Mouse (Mus musculus): ENCODE data around the gene Ikzf2.

Ikzf2 gene

DNA sequence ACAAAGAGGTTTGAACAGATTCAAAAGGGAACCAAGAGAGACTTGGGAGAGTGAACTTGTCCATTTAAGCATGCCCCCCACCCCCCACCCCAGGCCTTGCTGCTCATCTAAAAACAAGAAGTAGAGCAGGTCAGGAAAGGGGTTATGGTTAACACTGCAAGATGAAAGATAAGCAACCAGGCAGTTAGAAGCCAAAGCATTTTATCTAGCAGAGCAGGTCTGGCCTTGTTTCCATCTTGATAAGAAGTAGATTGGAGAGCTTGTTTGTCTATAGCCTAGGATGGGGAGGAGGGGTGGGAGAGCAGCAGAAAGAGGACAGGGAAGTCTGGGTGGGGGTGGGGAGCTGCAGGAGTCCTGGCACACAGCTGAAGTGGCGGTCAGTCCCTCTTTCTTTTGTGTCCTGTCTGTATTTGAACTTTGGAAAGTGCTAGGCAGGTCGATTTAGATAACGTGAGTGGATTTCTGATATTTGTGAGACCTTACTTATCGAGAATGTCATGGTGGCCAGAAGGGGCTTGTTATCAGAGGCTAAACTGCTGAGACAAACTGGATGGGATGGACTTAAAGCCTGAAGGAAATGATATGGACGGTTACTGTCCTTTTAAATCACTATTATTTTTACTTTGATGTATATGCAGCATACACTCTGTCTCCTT, 173.3 kb downstream of the Ikzf2 start:
- DNase-seq (ENCODE audit: low spot score in 2 of 2), result no peak

DNA sequence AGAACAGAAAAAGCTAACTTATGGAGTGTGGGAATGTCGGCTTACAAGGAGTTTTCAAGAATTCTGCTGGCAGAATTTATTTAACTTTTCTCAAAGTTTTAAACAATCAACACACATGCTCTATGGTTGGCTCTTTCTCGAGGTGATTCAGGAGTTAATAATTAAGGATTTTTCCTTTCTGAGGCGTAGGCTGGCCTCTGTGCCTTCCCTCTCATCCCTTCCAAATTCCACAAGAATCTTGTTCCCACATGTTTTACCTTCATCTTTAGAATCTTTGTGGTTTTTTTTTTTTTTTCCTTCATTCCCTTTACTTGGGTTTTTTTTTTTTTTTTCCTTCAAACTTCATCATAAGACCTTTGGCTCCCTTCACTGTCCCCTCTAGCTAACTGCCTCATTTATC, 178.8 kb downstream of the Ikzf2 start:
- DNase-seq (ENCODE audit: low spot score in 2 of 2), result no peak

GRCm38 (mm10) chr1:69507513-69507912, 179.5 kb downstream of the Ikzf2 start:
- no peak for DNase-seq (ENCODE audit: low spot score in 2 of 2)

DNA sequence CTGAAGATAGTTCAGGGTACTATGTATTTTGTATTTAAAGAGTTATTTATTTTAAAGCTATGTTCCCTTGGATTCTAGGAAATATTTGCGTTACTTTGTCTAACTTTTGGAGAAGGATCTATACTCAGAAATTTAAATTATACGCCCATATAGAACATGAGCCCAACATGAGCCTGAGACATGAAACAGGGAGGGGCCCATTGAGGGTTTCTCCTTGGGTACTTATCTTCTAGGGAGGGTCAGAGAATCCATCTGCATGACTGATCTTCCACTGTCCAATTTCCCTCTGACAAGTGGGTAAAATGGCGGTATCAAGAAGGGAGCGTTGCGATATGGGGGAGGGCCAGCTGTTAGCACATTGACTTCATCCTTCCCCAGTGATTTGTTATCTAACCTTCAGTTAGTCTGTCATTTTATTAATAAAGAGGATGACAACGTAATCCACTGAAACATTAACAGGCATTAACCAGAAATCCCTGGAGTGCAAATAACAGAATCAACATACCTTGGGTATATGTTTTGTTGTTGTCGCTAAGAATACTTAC, 180.4 kb downstream of the Ikzf2 start:
- DNase-seq (ENCODE audit: low spot score in 2 of 2), result no peak

DNA sequence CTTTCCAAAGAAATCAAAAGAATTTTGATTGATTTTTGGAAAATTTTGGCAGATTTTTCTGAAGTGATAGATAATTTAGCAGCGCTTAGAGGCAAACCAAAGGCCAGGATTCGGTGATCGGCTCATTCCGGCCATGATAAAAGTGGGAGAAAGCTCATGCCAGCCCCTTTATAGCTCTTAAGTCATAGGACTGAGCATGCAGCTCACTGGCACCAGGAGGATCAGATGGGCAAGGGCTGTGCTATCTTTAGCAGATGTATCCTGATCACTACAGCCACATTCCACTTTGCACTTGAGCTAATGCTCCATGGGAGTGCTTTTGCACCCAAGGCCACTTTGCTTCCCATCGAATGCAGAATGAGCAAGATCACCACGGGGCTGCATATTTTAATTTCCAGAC, 181.0 kb downstream of the Ikzf2 start:
- DNase-seq (ENCODE audit: low spot score in 2 of 2), result no peak

DNA sequence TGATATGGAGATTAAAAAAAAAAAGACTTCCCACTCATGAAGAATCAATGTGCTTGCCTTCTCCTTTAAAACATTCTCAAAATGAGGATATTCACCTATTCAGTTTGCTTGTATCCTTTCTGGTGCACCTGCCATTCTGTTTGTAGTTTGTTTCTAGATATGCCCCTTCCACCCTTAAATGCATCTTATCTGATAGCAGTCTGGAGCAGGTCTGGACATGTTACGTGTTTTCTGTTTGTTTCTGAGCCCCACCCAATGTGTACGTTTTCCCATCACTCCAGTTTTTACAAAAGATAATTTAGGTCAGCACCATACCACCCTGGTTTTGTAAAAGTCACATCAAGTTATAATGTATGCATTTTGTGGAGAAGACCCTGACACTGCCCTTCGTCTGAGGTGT, 186.7 kb downstream of the Ikzf2 start:
- DNase-seq (ENCODE audit: low spot score in 2 of 2), result no peak

DNA sequence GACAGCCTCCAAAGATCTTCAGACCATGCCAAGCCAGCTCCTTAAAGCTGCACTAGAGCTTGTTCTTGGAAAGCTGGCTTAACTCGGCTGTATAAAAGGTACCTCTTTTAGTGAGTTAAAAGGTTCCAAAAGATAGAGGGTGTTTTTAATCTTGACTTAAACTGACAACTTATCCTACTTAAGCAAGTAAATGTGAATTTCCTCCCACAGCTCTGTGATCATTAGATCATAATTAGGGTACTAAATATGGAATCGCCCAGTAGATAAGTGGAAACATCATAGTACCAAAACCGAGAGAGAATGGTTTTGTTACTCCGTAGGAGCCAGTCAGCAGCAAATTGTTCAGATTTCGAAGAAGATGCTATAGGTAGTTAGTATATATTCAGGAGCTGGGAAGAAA, 187.4 kb downstream of the Ikzf2 start:
- DNase-seq (ENCODE audit: low spot score in 2 of 2), result no peak

- DNase-seq (ENCODE audit: low spot score in 2 of 2), result no peak
Measured at GRCm38 (mm10) chr1:69498862-69499306, 188.2 kb downstream of the Ikzf2 start.

GRCm38 (mm10) chr1:69496055-69496454, 191.0 kb downstream of the Ikzf2 start:
- no peak for DNase-seq (ENCODE audit: low spot score in 2 of 2)

DNA sequence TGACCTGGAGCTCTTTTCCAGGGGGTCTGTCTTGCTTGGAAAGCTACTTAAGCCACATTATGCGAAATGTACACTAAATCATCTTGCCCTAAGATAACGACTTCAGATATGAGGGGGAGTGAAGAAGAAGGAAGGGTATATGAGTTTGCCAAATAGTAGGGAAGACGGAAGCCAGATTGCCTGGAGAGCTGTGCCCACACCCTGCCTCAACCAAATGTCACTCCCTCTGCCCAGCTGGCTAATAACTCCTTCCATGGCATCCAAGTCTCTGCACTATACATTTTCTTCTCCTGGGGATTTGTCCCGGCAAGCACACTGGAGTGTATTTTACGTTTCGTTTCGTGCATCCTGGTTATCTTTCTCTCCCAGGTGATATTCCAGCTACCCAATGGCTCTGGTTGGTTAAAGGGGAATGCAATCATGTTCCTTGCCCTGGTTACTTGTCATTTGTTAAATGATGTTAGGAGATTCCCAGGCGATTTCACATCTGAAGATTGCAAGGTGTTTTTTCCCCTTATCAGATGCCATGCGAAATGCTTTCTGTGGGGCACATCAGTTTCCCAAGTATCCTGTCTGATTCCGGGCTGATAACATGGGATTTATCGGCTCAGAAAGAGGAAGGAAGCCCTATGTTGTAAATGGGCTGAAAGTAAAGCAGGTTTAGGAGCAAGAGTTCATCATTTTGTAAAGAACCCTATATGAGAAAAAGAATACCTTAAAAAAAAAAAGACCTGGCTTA, 193.6 kb downstream of the Ikzf2 start:
- DNase-seq (ENCODE audit: low spot score in 2 of 2), result no peak

DNA sequence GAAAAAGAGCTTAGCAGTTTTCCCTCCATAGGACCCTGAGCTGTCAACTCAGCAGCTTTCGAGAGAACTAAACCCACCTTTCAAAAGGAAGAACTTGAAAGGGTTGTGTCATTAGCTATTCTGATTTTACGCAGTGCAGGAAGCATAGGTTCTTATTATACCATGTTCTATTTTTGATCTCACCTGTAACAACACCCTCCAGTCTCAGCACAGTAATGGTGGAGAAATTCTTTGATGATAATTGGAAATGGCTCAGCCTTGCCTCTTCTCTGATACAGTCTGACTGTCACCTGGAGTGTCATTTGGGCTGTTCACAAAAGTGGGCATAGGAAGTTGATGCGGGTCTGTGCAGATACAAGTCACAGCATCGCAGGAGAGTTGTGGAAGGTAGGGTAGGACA, 195.0 kb downstream of the Ikzf2 start:
- DNase-seq (ENCODE audit: low spot score in 2 of 2), result no peak

DNA sequence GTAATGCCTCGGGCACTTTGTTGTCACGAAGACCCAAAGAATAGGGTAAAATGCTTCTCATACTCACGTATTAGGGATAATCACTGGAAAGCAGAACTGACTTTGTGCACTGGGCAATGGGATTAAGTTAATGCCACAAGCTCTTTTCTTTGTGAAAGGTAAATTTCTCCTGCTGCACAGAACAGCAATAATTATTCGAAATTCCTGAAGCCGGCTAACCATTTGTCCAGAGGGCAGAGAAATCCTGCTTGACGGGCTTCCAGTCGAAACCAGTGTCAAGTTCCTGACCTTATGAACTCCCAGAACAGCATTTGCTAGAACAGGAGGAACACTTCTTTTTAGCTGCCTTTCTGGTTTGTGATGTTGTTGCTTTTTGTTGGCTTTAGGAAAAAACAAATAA, 198.0 kb downstream of the Ikzf2 start:
- DNase-seq (ENCODE audit: low spot score in 2 of 2), result no peak

DNA sequence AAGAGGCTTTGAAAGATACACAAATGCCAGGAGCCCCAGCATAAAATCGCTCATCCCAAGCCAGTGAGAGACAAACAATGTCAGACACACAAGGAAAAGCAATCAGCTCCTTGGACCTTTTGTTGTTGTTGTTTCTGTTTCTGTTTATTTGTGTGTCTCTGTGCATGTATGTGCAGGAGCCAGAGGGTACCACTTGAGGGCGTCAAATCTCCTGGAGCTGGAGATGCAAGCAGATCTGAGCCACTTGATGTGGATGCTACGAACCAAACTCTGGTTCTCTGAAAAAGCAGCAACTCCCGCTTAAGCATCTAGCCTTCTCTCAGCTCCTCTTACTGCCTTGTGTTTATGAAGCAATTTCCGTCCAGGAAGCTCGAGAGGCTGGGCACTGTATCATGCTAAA, 198.4 kb downstream of the Ikzf2 start:
- DNase-seq (ENCODE audit: low spot score in 2 of 2), result no peak
